Mouse (Mus musculus) embryonic facial prominence, embryonic 15.5 days (tissue): ENCODE data around the gene Lamp1. TPM values are rescaled to one million over a fixed set of nuclear protein-coding genes. Genes with fewer than 3 reads are reported as not detected.
A peak's percentile ranks its signal among the peaks of the same experiment; 100 is the strongest.

Experiments used
- ATAC-seq: fragments of 200-750 bp; cut with Nextera tagmentation; 2 replicates; pipeline ENCODE4 v1.8.0; 2017; ENCODE audit warnings: low read depth, moderate TSS enrichment; ENCODE audit not compliant: insufficient number of reproducible peaks, low FRiP score, low TSS enrichment
- H3K27ac ChIP-seq: fragments of 300-500 bp; sonication (generic); replicated peaks from 2 replicates; pipeline ENCODE4 v1.5.1; 2015; ENCODE audit warnings: mild to moderate bottlenecking, inconsistent platforms
- H3K27me3 ChIP-seq: fragments of 300-500 bp; sonication (generic); 2 replicates; pipeline ENCODE4 v1.6.1; 2015; ENCODE audit warnings: inconsistent platforms
- H3K36me3 ChIP-seq: fragments of 300-500 bp; sonication (generic); 2 replicates; pipeline ENCODE4 v1.6.1; 2015; ENCODE audit warnings: mild to moderate bottlenecking, inconsistent platforms
- H3K4me1 ChIP-seq: fragments of 300-500 bp; sonication (generic); 2 replicates; pipeline ENCODE4 v1.6.1; 2015; ENCODE audit warnings: inconsistent platforms
- H3K4me2 ChIP-seq: fragments of 300-500 bp; sonication (generic); replicated peaks from 2 replicates; pipeline ENCODE4 v1.6.1; 2015; ENCODE audit warnings: mild to moderate bottlenecking, inconsistent platforms
- H3K4me3 ChIP-seq: fragments of 300-500 bp; sonication (generic); replicated peaks from 2 replicates; pipeline ENCODE4 v1.5.1; 2015; ENCODE audit warnings: mild to moderate bottlenecking, inconsistent platforms
- H3K9ac ChIP-seq: fragments of 300-500 bp; sonication (generic); 2 replicates; pipeline ENCODE4 v1.6.1; 2015; ENCODE audit warnings: inconsistent platforms
- H3K9me3 ChIP-seq: fragments of 300-500 bp; sonication (generic); replicated peaks from 2 replicates; pipeline ENCODE4 v1.6.1; 2016; ENCODE audit warnings: inconsistent platforms
- WGBS: fragments of 180-500 bp; shearing (Covaris S2); methylation state at CpG from one replicate; pipeline ENCODE4 v1.1.7; 2015; 5-methylcytosine and 5-hydroxymethylcytosine counted together
- microRNA counts: library from miRNA; unstranded; fragments of <30 nt; microRNA quantifications from one replicate; lab custom pipeline; 2016
- microRNA-seq: library from miRNA; unstranded; fragments of <30 nt; microRNA quantifications from one replicate; pipeline ENCODE4, GENCODE M21; 2016; ENCODE audit warnings: borderline number of aligned reads
- polyA plus RNA-seq: library from polyadenylated mRNA; unstranded; fragments of >200 nt; fragmentation: Nextera tagmentation; extraction: Ambion mirVana; gene quantifications from 2 replicates; pipeline ENCODE4 v1.2.1, GENCODE M21; 2015

The Lamp1 gene
- polyA plus RNA-seq, 1 experiment from 2014 or later: 345 TPM

GRCm38 (mm10) chr8:13217093-13217492, 58.1 kb downstream of the Lamp1 start:
- no peak for ATAC-seq
- Histone ChIP-seq H3K9ac (no peak overlapping the region), H3K4me3 (no peak overlapping the region), H3K27me3 (no peaks in the 10 kb centered on the region), H3K36me3 (no peaks in the 10 kb centered on the region), H3K4me1 (peaks cover 13% of the 10 kb centered on the region), H3K9me3 (no peaks in the 10 kb centered on the region), H3K4me2 (no peak overlapping the region), H3K27ac (no peak overlapping the region)
- WGBS: 48% methylated on average over 5 of the region's 5 CpGs

- Histone ChIP-seq H3K27ac (no peak overlapping the region), H3K4me2 (no peak overlapping the region), H3K4me3 (no peak overlapping the region), H3K27me3 (no peaks in the 10 kb centered on the region), H3K4me1 (peaks cover 13% of the 10 kb centered on the region), H3K36me3 (no peaks in the 10 kb centered on the region), H3K9me3 (no peaks in the 10 kb centered on the region), H3K9ac (no peak overlapping the region)
- ATAC-seq: no peak
Measured at GRCm38 (mm10) chr8:13217986-13218385, 59.0 kb downstream of the Lamp1 start.

- H3K27me3 ChIP-seq: no peaks in the 10 kb centered on the region
- H3K9me3 ChIP-seq: no peaks in the 10 kb centered on the region
- H3K4me2 ChIP-seq: no peak overlapping the region
- WGBS: 69% methylated on average over 4 of the region's 4 CpGs
- H3K9ac ChIP-seq: no peak overlapping the region
- no peak overlapping the region for H3K27ac ChIP-seq
- peaks cover 8% of the 10 kb centered on the region for H3K4me1 ChIP-seq
- H3K36me3 ChIP-seq: no peaks in the 10 kb centered on the region
- ATAC-seq: no peak
- H3K4me3 ChIP-seq: no peak overlapping the region
Measured at GRCm38 (mm10) chr8:13218441-13218840, 59.5 kb downstream of the Lamp1 start.

- Histone ChIP-seq H3K4me1 (0 out of 2 replicates have a peak, but pooled peaks cover 4% of the 10 kb centered on the region), H3K9ac (no peak overlapping the region), H3K4me3 (no peak overlapping the region), H3K4me2 (no peak overlapping the region), H3K9me3 (no peaks in the 10 kb centered on the region), H3K36me3 (no peaks in the 10 kb centered on the region), H3K27ac (no peak overlapping the region), H3K27me3 (peaks cover 6% of the 10 kb centered on the region; the same call in 1 of the 2 replicates)
- no peak for ATAC-seq
- WGBS: 82% methylated on average over 9 of the region's 9 CpGs
Measured at GRCm38 (mm10) chr8:13224426-13224825, 65.5 kb downstream of the Lamp1 start.

MicroRNAs encoded within 50 kb of the gene (microRNA counts, 519-probe panel; counts per million panel counts)
- microRNA mmu-miR-1968 (lab: Ali Mortazavi, UCI): 2,036 counts per million, percentile 41 among the panel's probes with 10 or more counts

Small RNA genes lying within 50 kb of the gene (microRNA-seq; reads per million reads assigned to microRNA genes)
- gene Mir1968 (6.4 reads per million, percentile 24 among the genes with 10 or more reads in this experiment), gene Mir7065 (not detected)

Other genes starting within 250 kb of the Lamp1 start
- 0.11 TPM in 1 of 2 replicates, not detected in the other for gene F7, start 133.1 kb upstream of the Lamp1 start, polyA plus RNA-seq
- gene F10, start 121.9 kb upstream of the Lamp1 start, polyA plus RNA-seq: 0.13 and 0.67 TPM in 2 replicates
- 0.13 and 0.29 TPM in 2 replicates for gene Proz, start 98.2 kb upstream of the Lamp1 start, polyA plus RNA-seq
- 37.4 and 41.9 TPM in 2 replicates for gene Pcid2, start 53.7 kb upstream of the Lamp1 start, polyA plus RNA-seq
- gene Cul4a, start 53.5 kb upstream of the Lamp1 start, polyA plus RNA-seq: 104 and 106 TPM in 2 replicates
- 15.4 and 16.1 TPM in 2 replicates for gene Grtp1, start 41.5 kb downstream of the Lamp1 start, polyA plus RNA-seq
- gene Adprhl1, start 95.0 kb downstream of the Lamp1 start, polyA plus RNA-seq: 4.4 and 6.1 TPM in 2 replicates
- gene Dcun1d2, start 129.0 kb downstream of the Lamp1 start, polyA plus RNA-seq: 29.4 and 29.7 TPM in 2 replicates
- 44.8 and 52.4 TPM in 2 replicates for gene Tmco3, start 129.0 kb downstream of the Lamp1 start, polyA plus RNA-seq
- 153 and 154 TPM in 2 replicates for gene Tfdp1, start 179.6 kb downstream of the Lamp1 start, polyA plus RNA-seq
- not detected in 2 replicates for gene Atp4b, start 237.7 kb downstream of the Lamp1 start, polyA plus RNA-seq
- 0.04 TPM in 1 of 2 replicates, not detected in the other for gene Grk1, start 245.9 kb downstream of the Lamp1 start, polyA plus RNA-seq